Mouse (Mus musculus) B cell, adult (primary cell): Measurements from ENCODE around the gene Atg16l1. TPM values are rescaled to one million over a fixed set of nuclear protein-coding genes. Genes with fewer than 3 reads are reported as not detected.

Experiments
- total RNA-seq: library from RNA; stranded (reverse); gene quantifications from 4 replicates; pipeline ENCODE4 v1.2.4, GENCODE M21; 2023; ENCODE audit not compliant: inconsistent age

The Atg16l1 gene
- total RNA-seq = 92.7 to 98.7 TPM (median 94.3 TPM) in 4 replicates

GRCm38 (mm10) chr1:87755641-87756470 is at the start of gene Atg16l1:
Atg16l1 (plus strand) TSS chr1:87755870.

DNA sequence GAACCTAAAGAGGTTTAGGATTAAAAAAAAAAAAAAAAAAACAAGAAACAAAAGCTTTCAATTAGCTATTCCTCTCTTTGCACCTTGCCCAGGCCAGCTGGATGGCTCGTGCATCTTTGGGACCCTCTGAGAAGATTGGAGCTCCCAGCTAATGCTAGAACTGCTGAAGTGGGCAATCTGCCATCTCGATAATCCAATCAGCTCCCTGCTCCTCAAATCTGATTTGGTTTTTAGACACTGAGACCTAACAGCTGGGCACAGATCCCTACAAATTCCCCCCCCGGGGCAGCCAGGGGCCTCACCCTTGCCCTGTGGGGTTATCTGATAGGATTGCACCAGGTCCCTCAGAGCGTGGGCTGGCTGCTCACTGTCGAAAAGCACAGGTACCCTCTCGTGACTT is 47.9 kb downstream of the Atg16l1 start, which contains the start of gene Sag:
Gene Sag, plus strand, starts transcription at position 105 of the 400 bp plus-strand sequence.

Other genes with a start within 250 kb of the Atg16l1 start
- gene Neu2, start 246.0 kb upstream of the Atg16l1 start, total RNA-seq = not detected in 4 replicates
- gene Ngef, start 182.0 kb upstream of the Atg16l1 start, total RNA-seq = not detected in 4 replicates
- gene Inpp5d, start 135.6 kb upstream of the Atg16l1 start, total RNA-seq = 718 to 785 TPM (median 748 TPM) in 4 replicates
- gene Sag, start 47.8 kb downstream of the Atg16l1 start, total RNA-seq = 4.7 to 6.8 TPM (median 5.7 TPM) in 4 replicates
- gene Dgkd, start 97.4 kb downstream of the Atg16l1 start, total RNA-seq = 479 to 529 TPM (median 498 TPM) in 4 replicates